Mouse (Mus musculus): ENCODE results near the gene Gk.

DNA sequence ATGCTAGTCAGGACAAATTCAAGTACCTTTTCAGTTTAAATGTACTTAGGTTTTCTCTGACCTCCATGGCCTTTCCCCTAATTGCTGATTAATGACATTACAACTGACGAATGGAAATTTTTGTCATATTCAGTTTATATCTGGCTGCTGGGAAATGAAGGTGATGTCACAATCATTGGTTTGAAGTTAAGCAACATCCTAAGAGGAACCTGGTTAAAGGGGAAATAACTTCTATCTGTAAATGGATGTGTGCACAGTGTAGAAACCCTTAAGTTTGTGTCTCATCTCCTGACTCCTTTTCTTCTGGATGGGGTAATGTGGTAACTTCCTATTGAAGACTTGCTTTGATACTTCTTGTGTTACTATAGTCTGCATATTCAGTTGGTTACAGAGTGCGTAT is 20.8 kb upstream of the Gk start:
- TF ChIP-seq POLR2A (IDR thresholded peaks at IDR 0.05; ENCODE audit: borderline replicate concordance, extremely low read depth, insufficient read depth, insufficient read length, poor library complexity, severe bottlenecking) (no peak), CTCF (IDR thresholded peaks at IDR 0.05; ENCODE audit: borderline replicate concordance, extremely low read depth, insufficient read depth, insufficient read length) (no peak)
